Mouse (Mus musculus) midbrain, embryonic 13.5 days (tissue): ENCODE measurements around the gene Chn2. TPM values are rescaled to one million over a fixed set of nuclear protein-coding genes. Genes with fewer than 3 reads are reported as not detected.

ENCODE experiments used
- ATAC-seq: fragments of 200-750 bp; cut with Nextera tagmentation; 2 replicates; pipeline ENCODE4 v1.8.0; 2017; ENCODE audit warnings: mild to moderate bottlenecking, moderate TSS enrichment, moderate library complexity
- H3K27ac ChIP-seq: fragments of 300-500 bp; sonication (generic); 2 replicates; pipeline ENCODE4 v1.5.1; 2015; ENCODE audit warnings: inconsistent platforms, mild to moderate bottlenecking, moderate library complexity
- H3K27me3 ChIP-seq: fragments of 300-500 bp; sonication (generic); 2 replicates; pipeline ENCODE4 v1.6.1; 2015; ENCODE audit warnings: mild to moderate bottlenecking, inconsistent platforms
- H3K36me3 ChIP-seq: fragments of 300-500 bp; sonication (generic); 2 replicates; pipeline ENCODE4 v1.6.1; 2015; ENCODE audit warnings: mild to moderate bottlenecking, inconsistent platforms
- H3K4me1 ChIP-seq: fragments of 300-500 bp; sonication (generic); replicated peaks from 2 replicates; pipeline ENCODE4 v1.6.1; 2015; ENCODE audit warnings: inconsistent platforms
- H3K4me2 ChIP-seq: fragments of 300-500 bp; sonication (generic); replicated peaks from 2 replicates; pipeline ENCODE4 v1.6.1; 2015; ENCODE audit warnings: moderate library complexity, mild to moderate bottlenecking, inconsistent platforms
- H3K4me3 ChIP-seq: fragments of 300-500 bp; sonication (generic); replicated peaks from 2 replicates; pipeline ENCODE4 v1.5.1; 2015; ENCODE audit warnings: mild to moderate bottlenecking, inconsistent platforms
- H3K9ac ChIP-seq: fragments of 300-500 bp; sonication (generic); replicated peaks from 2 replicates; pipeline ENCODE4 v1.6.1; 2015; ENCODE audit warnings: mild to moderate bottlenecking, inconsistent platforms
- H3K9me3 ChIP-seq: fragments of 300-500 bp; sonication (generic); 2 replicates; pipeline ENCODE4 v1.6.1; 2016; ENCODE audit warnings: mild to moderate bottlenecking, inconsistent platforms
- WGBS: fragments of 180-500 bp; shearing (Covaris S2); methylation state at CpG from one replicate; pipeline ENCODE4 v1.1.7; 2015; 5-methylcytosine and 5-hydroxymethylcytosine counted together
- polyA plus RNA-seq: library from polyadenylated mRNA; unstranded; fragments of >200 nt; fragmentation: Nextera tagmentation; extraction: Ambion mirVana; gene quantifications from 2 replicates; pipeline ENCODE4 v1.2.1, GENCODE M21; 2015

Gene Chn2
- polyA plus RNA-seq, 1 experiment from 2014 or later = 28.8 TPM

GRCm38 (mm10) chr6:54125536-54125935 lies 86.2 kb downstream of the Chn2 start:
- H3K4me2 ChIP-seq = no peak overlapping the region
- no peaks in the 10 kb centered on the region for H3K27me3 ChIP-seq
- WGBS = 85% methylated on average over 5 of the region's 5 CpGs
- H3K4me3 ChIP-seq = no peak overlapping the region
- no peaks in the 10 kb centered on the region for H3K9me3 ChIP-seq
- no peak for ATAC-seq
- H3K36me3 ChIP-seq = no peaks in the 10 kb centered on the region
- no peak overlapping the region for H3K9ac ChIP-seq
- no peak overlapping the region for H3K27ac ChIP-seq
- peaks cover 15% of the 10 kb centered on the region for H3K4me1 ChIP-seq

GRCm38 (mm10) chr6:54126225-54126992 lies 87.1 kb downstream of the Chn2 start:
- no peak overlapping the region for H3K9ac ChIP-seq
- ATAC-seq = peak; percentile 77
- H3K27me3 ChIP-seq = no peaks in the 10 kb centered on the region
- H3K9me3 ChIP-seq = no peaks in the 10 kb centered on the region
- 64% methylated on average over 9 of the region's 9 CpGs for WGBS
- peak overlapping the region; percentile 60; the same call in 1 of the 2 replicates for H3K27ac ChIP-seq
- no peak overlapping the region for H3K4me2 ChIP-seq
- no peak overlapping the region for H3K4me3 ChIP-seq
- H3K36me3 ChIP-seq = no peaks in the 10 kb centered on the region
- peaks cover 13% of the 10 kb centered on the region for H3K4me1 ChIP-seq

GRCm38 (mm10) chr6:54126993-54127697 lies 87.8 kb downstream of the Chn2 start:
- H3K9me3 ChIP-seq = no peaks in the 10 kb centered on the region
- 81% methylated on average over 11 of the region's 11 CpGs for WGBS
- 0 out of 2 replicates have a peak overlapping the region, but pooled peaks have one; percentile 10 for H3K9ac ChIP-seq
- H3K4me2 ChIP-seq = no peak overlapping the region
- H3K27ac ChIP-seq = peak overlapping the region; percentile 60
- H3K36me3 ChIP-seq = no peaks in the 10 kb centered on the region
- H3K4me3 ChIP-seq = no peak overlapping the region
- 0 out of 2 replicates have a peak, but pooled peaks have one; percentile 55 for ATAC-seq
- no peaks in the 10 kb centered on the region for H3K27me3 ChIP-seq
- H3K4me1 ChIP-seq = peaks cover 15% of the 10 kb centered on the region

- no peak overlapping the region for H3K4me3 ChIP-seq
- no peaks in the 10 kb centered on the region for H3K27me3 ChIP-seq
- H3K4me1 ChIP-seq = peaks cover 28% of the 10 kb centered on the region
- no peaks in the 10 kb centered on the region for H3K9me3 ChIP-seq
- no peaks in the 10 kb centered on the region for H3K36me3 ChIP-seq
- H3K27ac ChIP-seq = no peak overlapping the region
- no peak overlapping the region for H3K9ac ChIP-seq
- ATAC-seq = no peak
- no peak overlapping the region for H3K4me2 ChIP-seq
- 81% methylated on average over 1 of the region's 1 CpGs for WGBS
Measured at GRCm38 (mm10) chr6:54128702-54129101, 89.3 kb downstream of the Chn2 start.

GRCm38 (mm10) chr6:54129570-54129969 lies 90.2 kb downstream of the Chn2 start:
- Histone ChIP-seq H3K4me2 (no peak overlapping the region), H3K27ac (no peak overlapping the region), H3K36me3 (no peaks in the 10 kb centered on the region), H3K27me3 (no peaks in the 10 kb centered on the region), H3K9me3 (no peaks in the 10 kb centered on the region), H3K9ac (no peak overlapping the region), H3K4me1 (peaks cover 28% of the 10 kb centered on the region), H3K4me3 (no peak overlapping the region)
- ATAC-seq = no peak
- 75% methylated on average over 2 of the region's 2 CpGs for WGBS

- no peak for ATAC-seq
- WGBS = 88% methylated on average over 3 of the region's 3 CpGs
- H3K4me1 ChIP-seq = peaks cover 28% of the 10 kb centered on the region
- H3K36me3 ChIP-seq = no peaks in the 10 kb centered on the region
- no peak overlapping the region for H3K27ac ChIP-seq
- H3K27me3 ChIP-seq = no peaks in the 10 kb centered on the region
- no peak overlapping the region for H3K9ac ChIP-seq
- H3K9me3 ChIP-seq = no peaks in the 10 kb centered on the region
- no peak overlapping the region for H3K4me2 ChIP-seq
- no peak overlapping the region for H3K4me3 ChIP-seq
Measured at GRCm38 (mm10) chr6:54130881-54131280, 91.5 kb downstream of the Chn2 start.

- no peaks in the 10 kb centered on the region for H3K27me3 ChIP-seq
- H3K9me3 ChIP-seq = no peaks in the 10 kb centered on the region
- H3K4me3 ChIP-seq = no peak overlapping the region
- ATAC-seq = 0 out of 2 replicates have a peak, but pooled peaks have one; percentile 40
- peaks cover 16% of the 10 kb centered on the region for H3K4me1 ChIP-seq
- H3K27ac ChIP-seq = no peak overlapping the region
- H3K9ac ChIP-seq = no peak overlapping the region
- 83% methylated on average over 1 of the region's 1 CpGs for WGBS
- no peak overlapping the region for H3K4me2 ChIP-seq
- no peaks in the 10 kb centered on the region for H3K36me3 ChIP-seq
Measured at GRCm38 (mm10) chr6:54132576-54132975, 93.2 kb downstream of the Chn2 start.

- no peak overlapping the region for H3K27ac ChIP-seq
- no peak for ATAC-seq
- 86% methylated on average over 5 of the region's 5 CpGs for WGBS
Measured at GRCm38 (mm10) chr6:54133231-54133630, 93.9 kb downstream of the Chn2 start.

GRCm38 (mm10) chr6:54138157-54138556 lies 98.8 kb downstream of the Chn2 start:
- WGBS = 81% methylated on average over 9 of the region's 9 CpGs
- ATAC-seq = no peak
- Histone ChIP-seq H3K36me3 (no peaks in the 10 kb centered on the region), H3K9me3 (no peaks in the 10 kb centered on the region), H3K4me3 (no peak overlapping the region), H3K27me3 (no peaks in the 10 kb centered on the region), H3K9ac (no peak overlapping the region), H3K4me2 (no peak overlapping the region), H3K4me1 (peaks cover 19% of the 10 kb centered on the region), H3K27ac (no peak overlapping the region)

More at GRCm38 (mm10) chr6:54133231-54133630, 93.9 kb downstream of the Chn2 start:
- Histone ChIP-seq H3K4me3 (no peak overlapping the region), H3K9me3 (no peaks in the 10 kb centered on the region), H3K9ac (no peak overlapping the region), H3K4me1 (peaks cover 14% of the 10 kb centered on the region), H3K4me2 (no peak overlapping the region), H3K36me3 (no peaks in the 10 kb centered on the region), H3K27me3 (no peaks in the 10 kb centered on the region)

- H3K4me3 ChIP-seq = no peak overlapping the region
- H3K9me3 ChIP-seq = no peaks in the 10 kb centered on the region
- no peaks in the 10 kb centered on the region for H3K36me3 ChIP-seq
- H3K4me1 ChIP-seq = peaks cover 16% of the 10 kb centered on the region
- no peak overlapping the region for H3K4me2 ChIP-seq
- H3K27me3 ChIP-seq = no peaks in the 10 kb centered on the region
- WGBS = 93% methylated on average over 4 of the region's 4 CpGs
- no peak overlapping the region for H3K27ac ChIP-seq
- H3K9ac ChIP-seq = no peak overlapping the region
- no peak for ATAC-seq
Measured at GRCm38 (mm10) chr6:54140488-54140887, 101.1 kb downstream of the Chn2 start.

GRCm38 (mm10) chr6:54141165-54141564 lies 101.8 kb downstream of the Chn2 start:
- H3K9me3 ChIP-seq = no peaks in the 10 kb centered on the region
- no peak overlapping the region for H3K4me2 ChIP-seq
- no peak for ATAC-seq
- H3K27me3 ChIP-seq = no peaks in the 10 kb centered on the region
- 53% methylated on average over 3 of the region's 3 CpGs for WGBS
- no peak overlapping the region for H3K4me3 ChIP-seq
- H3K36me3 ChIP-seq = no peaks in the 10 kb centered on the region
- H3K9ac ChIP-seq = no peak overlapping the region
- no peak overlapping the region for H3K27ac ChIP-seq
- H3K4me1 ChIP-seq = peaks cover 16% of the 10 kb centered on the region

- WGBS = 83% methylated on average over 11 of the region's 11 CpGs
- Histone ChIP-seq H3K4me1 (peaks cover 16% of the 10 kb centered on the region), H3K27me3 (no peaks in the 10 kb centered on the region), H3K27ac (no peak overlapping the region), H3K9me3 (no peaks in the 10 kb centered on the region), H3K4me2 (no peak overlapping the region), H3K4me3 (no peak overlapping the region), H3K36me3 (no peaks in the 10 kb centered on the region), H3K9ac (no peak overlapping the region)
- no peak for ATAC-seq
Measured at GRCm38 (mm10) chr6:54142848-54143651, 103.7 kb downstream of the Chn2 start.
